Mouse (Mus musculus) bone marrow macrophage, adult 2 months (primary cell): ENCODE data around the gene Pex6.

Experiments
- CTCF ChIP-seq: IDR thresholded peaks from 2 replicates; pipeline ENCODE4 v1.5.1; 2012; ENCODE audit warnings: low read depth, mild to moderate bottlenecking, low read length, moderate library complexity
- POLR2A ChIP-seq: IDR thresholded peaks from 2 replicates; pipeline ENCODE4 v1.6.1; 2012; ENCODE audit warnings: mild to moderate bottlenecking, low read depth, low read length, borderline replicate concordance

DNA sequence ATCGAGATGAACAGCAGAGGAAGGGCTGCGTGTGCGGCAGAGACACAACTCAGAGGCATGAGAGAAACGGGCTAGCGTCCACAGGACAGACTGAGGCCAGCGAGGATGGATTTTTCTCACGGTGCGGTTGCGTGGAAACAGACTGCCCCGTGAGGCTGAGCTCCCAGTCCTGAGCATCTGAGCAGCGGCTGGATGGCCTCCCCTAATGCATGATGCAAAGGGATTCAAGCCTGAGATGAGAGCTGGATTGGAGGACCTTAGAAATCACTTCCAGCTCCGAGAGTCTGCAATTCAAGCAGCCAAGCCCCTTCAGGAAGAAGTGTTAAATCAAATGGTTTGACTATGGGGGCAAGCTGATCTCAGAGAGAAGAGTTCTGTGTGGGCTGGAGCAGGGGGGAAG, 9.8 kb upstream of the Pex6 start:
- no peak for TF ChIP-seq CTCF
- no peak for TF ChIP-seq POLR2A
